ENCODE assay signal across 10 mouse cellular contexts in the genomic region with DNA sequence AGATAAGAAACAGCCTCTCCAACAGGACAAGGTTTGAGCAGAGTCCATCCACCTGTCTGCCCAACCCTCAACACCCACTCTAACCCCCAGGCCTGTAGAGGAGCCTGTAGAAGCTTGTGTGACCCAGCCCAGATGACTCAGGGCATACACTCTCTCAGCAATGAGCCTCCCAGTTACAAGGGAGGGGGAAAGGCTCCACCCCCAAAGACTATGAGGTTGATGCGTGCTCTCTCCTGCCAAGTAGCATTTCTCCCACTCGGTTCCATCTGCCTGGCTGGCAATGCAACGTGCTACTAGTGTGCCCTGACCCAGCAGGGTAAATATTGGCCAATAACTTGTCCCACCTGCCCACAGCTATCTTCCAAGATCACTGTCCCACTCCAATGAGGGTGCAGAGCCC. TPM values are rescaled to one million over a fixed set of nuclear protein-coding genes. Genes with fewer than 3 reads are reported as not detected.
DNase-seq lines count a peak whose midpoint lies in the region; ATAC-seq and TF ChIP-seq lines count a peak whose summit lies in the region.
"Had no signal": no experiment of that assay in that cellular context is flagged by ENCODE, and none has a peak within 500 bp of the region (broad histone marks: within the 10 kb centered on the region; RNA-seq: fewer than 3 reads in every experiment).

No protein-coding gene starts in this region.

- no peaks in the 10 kb centered on the region for H3K27me3 ChIP-seq in forebrain, embryonic 14.5 days (replicated peaks; ENCODE audit: control insufficient read depth, insufficient read depth, low read length)
- no peaks in the 10 kb centered on the region for H3K27me3 ChIP-seq in forebrain, embryonic 12.5 days
- H3K27me3 ChIP-seq in limb, embryonic 15.5 days, result no peaks in the 10 kb centered on the region
- H3K27me3 ChIP-seq in limb, embryonic 10.5 days (ENCODE audit: low read depth, poor library complexity, severe bottlenecking), result no peaks in the 10 kb centered on the region
- no peaks in the 10 kb centered on the region for H3K27me3 ChIP-seq in cerebellum, adult 2 months (ENCODE audit: control insufficient read depth, insufficient read depth, low read length)
- no peaks in the 10 kb centered on the region for H3K27me3 ChIP-seq in kidney, embryonic 14.5 days (ENCODE audit: control insufficient read depth, insufficient read depth, low read length)

- H3K9ac ChIP-seq in forebrain, embryonic 14.5 days (ENCODE audit: low read length), result no peak overlapping the region
- no peak overlapping the region for H3K9ac ChIP-seq in forebrain, embryonic 12.5 days
- no peak overlapping the region for H3K9ac ChIP-seq in limb, embryonic 15.5 days
- H3K9ac ChIP-seq in kidney, embryonic 14.5 days (ENCODE audit: low read depth, low read length), result no peak overlapping the region
- H3K9ac ChIP-seq: liver, embryonic 14.5 days had no signal

- no peak overlapping the region for H3K4me3 ChIP-seq in forebrain, embryonic 14.5 days (ENCODE audit: low read depth, low read length)
- no peak overlapping the region for H3K4me3 ChIP-seq in forebrain, embryonic 12.5 days (replicated peaks)
- no peak overlapping the region for H3K4me3 ChIP-seq in limb, embryonic 15.5 days
- H3K4me3 ChIP-seq in limb, embryonic 10.5 days, result no peak overlapping the region
- peak overlapping the region; percentile 57 for H3K4me3 ChIP-seq in cerebellum, adult 2 months (replicated peaks; ENCODE audit: insufficient read depth, low read depth, low read length)
- no peak overlapping the region for H3K4me3 ChIP-seq in kidney, embryonic 14.5 days (ENCODE audit: low read length)

- no peak overlapping the region for H3K4me2 ChIP-seq in forebrain, embryonic 14.5 days (ENCODE audit: low read length)
- H3K4me2 ChIP-seq in forebrain, embryonic 12.5 days, result no peak overlapping the region
- no peak overlapping the region for H3K4me2 ChIP-seq in limb, embryonic 15.5 days
- H3K4me2 ChIP-seq in kidney, embryonic 14.5 days (replicated peaks; ENCODE audit: low read depth, low read length), result no peak overlapping the region

- no peak overlapping the region for H3K27ac ChIP-seq in forebrain, embryonic 14.5 days (ENCODE audit: low read depth, low read length)
- no peak overlapping the region for H3K27ac ChIP-seq in forebrain, embryonic 12.5 days
- H3K27ac ChIP-seq in limb, embryonic 15.5 days, result no peak overlapping the region
- no peak overlapping the region for H3K27ac ChIP-seq in limb, embryonic 10.5 days
- H3K27ac ChIP-seq in cerebellum, adult 2 months (ENCODE audit: insufficient read depth, low read length), result peak overlapping the region; percentile 99
- no peak overlapping the region for H3K27ac ChIP-seq in kidney, embryonic 14.5 days (ENCODE audit: low read depth, low read length)
- H3K27ac ChIP-seq: liver, embryonic 14.5 days had no signal

- ATAC-seq in forebrain, embryonic 14.5 days, result no peak
- no peak for ATAC-seq in forebrain, embryonic 12.5 days (ENCODE audit: low FRiP score)
- peak; percentile 67 for ATAC-seq in limb, embryonic 15.5 days (ENCODE audit: insufficient number of reproducible peaks, low FRiP score, low TSS enrichment, low read depth)
- ATAC-seq in kidney, embryonic 14.5 days (ENCODE audit: low FRiP score, low TSS enrichment), result no peak
- ATAC-seq: activated CD4-positive, CD25-positive, alpha-beta regulatory T cell, adult 4 months had no signal

- H3K9me3 ChIP-seq in forebrain, embryonic 14.5 days (replicated peaks; ENCODE audit: control insufficient read depth, low read length), result no peaks in the 10 kb centered on the region
- H3K9me3 ChIP-seq in forebrain, embryonic 12.5 days, result no peaks in the 10 kb centered on the region
- no peaks in the 10 kb centered on the region for H3K9me3 ChIP-seq in limb, embryonic 15.5 days
- H3K9me3 ChIP-seq in limb, embryonic 10.5 days (replicated peaks), result no peaks in the 10 kb centered on the region
- H3K9me3 ChIP-seq in kidney, embryonic 14.5 days (ENCODE audit: control insufficient read depth, low read length), result no peaks in the 10 kb centered on the region

- H3K36me3 ChIP-seq in forebrain, embryonic 14.5 days (ENCODE audit: control insufficient read depth, insufficient read depth, low read length), result peaks cover 4% of the 10 kb centered on the region; the same call in 1 of the 2 replicates
- no peaks in the 10 kb centered on the region for H3K36me3 ChIP-seq in forebrain, embryonic 12.5 days (replicated peaks)
- peaks cover 3% of the 10 kb centered on the region; the same call in 1 of the 2 replicates for H3K36me3 ChIP-seq in limb, embryonic 15.5 days
- peaks cover 17% of the 10 kb centered on the region; the same call in 1 of the 2 replicates for H3K36me3 ChIP-seq in limb, embryonic 10.5 days
- no peaks in the 10 kb centered on the region for H3K36me3 ChIP-seq in kidney, embryonic 14.5 days (ENCODE audit: control insufficient read depth, insufficient read depth, low read length)

- WGBS in forebrain, embryonic 14.5 days, result 61% methylated on average over 3 of the region's 3 CpGs
- whole genome bisulfite sequencing in forebrain, embryonic 12.5 days, result 85% methylated on average over 3 of the region's 3 CpGs
- 61% methylated on average over 3 of the region's 3 CpGs for WGBS in limb, embryonic 15.5 days
- 89% methylated on average over 3 of the region's 3 CpGs for WGBS in limb, embryonic 10.5 days
- WGBS in cerebellum, adult 2 months, result 13% methylated on average over 3 of the region's 3 CpGs
- WGBS in large intestine, adult 2 months, result 17% methylated on average over 3 of the region's 3 CpGs
- 75% methylated on average over 3 of the region's 3 CpGs for WGBS in kidney, embryonic 14.5 days

- DNase-seq in forebrain, embryonic 14.5 days (ENCODE audit: low spot score), result peak; percentile 34
- no peak for DNase-seq in limb, embryonic 10.5 days (ENCODE audit: low spot score)
- DNase-seq in cerebellum, adult 2 months, result peak; percentile 93 to 98
- peak; percentile 38 for DNase-seq in large intestine, adult 2 months (ENCODE audit: low read depth, low spot score)
- no peak for DNase-seq in gastrocnemius, postnatal 4 days (ENCODE audit: low spot score in 2 of 2)

- no peak for TF ChIP-seq CTCF in cerebellum, adult 2 months (IDR thresholded peaks at IDR 0.05; ENCODE audit: borderline replicate concordance, insufficient read depth, low read depth, low read length)

- peak; percentile 94; the same call in 1 of the 2 replicates for TF ChIP-seq POLR2A in cerebellum, adult 2 months (IDR thresholded peaks at IDR 0.05; ENCODE audit: borderline replicate concordance, insufficient read depth, low read length)

- 0 out of 2 replicates have a peak, but pooled peaks cover 5% of the 10 kb centered on the region for H3K4me1 ChIP-seq in forebrain, embryonic 14.5 days (ENCODE audit: control insufficient read depth, insufficient read depth, low read length)
- no peaks in the 10 kb centered on the region for H3K4me1 ChIP-seq in forebrain, embryonic 12.5 days
- H3K4me1 ChIP-seq in limb, embryonic 15.5 days, result peaks cover 21% of the 10 kb centered on the region
- H3K4me1 ChIP-seq in limb, embryonic 10.5 days, result 0 out of 2 replicates have a peak, but pooled peaks cover 5% of the 10 kb centered on the region
- H3K4me1 ChIP-seq in cerebellum, adult 2 months (ENCODE audit: control insufficient read depth, insufficient read depth, low read length), result peaks cover 65% of the 10 kb centered on the region
- no peaks in the 10 kb centered on the region for H3K4me1 ChIP-seq in kidney, embryonic 14.5 days (ENCODE audit: control insufficient read depth, insufficient read depth, low read length)

RNA-seq across cellular contexts. Expression of gene Il20rb, which starts 19.8 kb away (rescaled TPM):
- polyA plus RNA-seq in forebrain, embryonic 14.5 days (2014; fragmentation: Nextera tagmentation; extraction: Ambion mirVana), result 0.50 and 0.79 TPM in 2 replicates
- polyA plus RNA-seq in forebrain, embryonic 12.5 days (2016; fragmentation: Nextera tagmentation; extraction: Ambion mirVana), result 1.3 and 1.6 TPM in 2 replicates
- 14.2 and 17.9 TPM in 2 replicates for polyA plus RNA-seq in limb, embryonic 15.5 days (2015; fragmentation: Nextera tagmentation; extraction: Ambion mirVana)
- polyA plus RNA-seq in limb, embryonic 10.5 days (2016; fragmentation: Nextera tagmentation; extraction: Ambion mirVana), result 1.5 and 1.6 TPM in 2 replicates
- polyA plus RNA-seq in cerebellum, adult 2 months (2012; rRNA removed), result 76.5 and 79.5 TPM in 2 replicates
- 1.3 and 2.0 TPM in 2 replicates for polyA plus RNA-seq in large intestine, adult 2 months (2012; rRNA removed)
- 0.79 and 1.8 TPM in 2 replicates for polyA plus RNA-seq in kidney, embryonic 14.5 days (2014; fragmentation: Nextera tagmentation; extraction: Ambion mirVana)
- 1 to 10 TPM; 4.8 to 5.4 TPM for total RNA-seq in gastrocnemius, postnatal 4 days (2021)

Comparison
In these comparisons a context has a peak if more than half of its experiments do, and no peak if none do; other contexts are left out.
1. DNase-seq: peak in forebrain, embryonic 14.5 days (single experiment), cerebellum, adult 2 months (2 of 2) and large intestine, adult 2 months (single experiment); none in limb, embryonic 10.5 days (single experiment) and gastrocnemius, postnatal 4 days (0 of 2).